ENCODE assay signal across 10 mouse cellular contexts in genomic region chr1:91760140-91760986, GRCm38 (mm10). TPM values are rescaled to one million over a fixed set of nuclear protein-coding genes. Genes with fewer than 3 reads are reported as not detected.
DNase-seq lines count a peak whose midpoint lies in the region; ATAC-seq lines count a peak whose summit lies in the region.
"Had no signal": no experiment of that assay in that cellular context is flagged by ENCODE, and none has a peak within 500 bp of the region (broad histone marks: within the 10 kb centered on the region; RNA-seq: fewer than 3 reads in every experiment).

No protein-coding gene starts in this region.

- peaks cover 12% of the 10 kb centered on the region for H3K4me1 ChIP-seq in embryonic facial prominence, embryonic 11.5 days (ENCODE audit: control insufficient read depth, insufficient read depth, low read length)
- peaks cover 29% of the 10 kb centered on the region for H3K4me1 ChIP-seq in hindbrain, embryonic 12.5 days
- peaks cover 21% of the 10 kb centered on the region for H3K4me1 ChIP-seq in midbrain, embryonic 16.5 days (ENCODE audit: control insufficient read depth, insufficient read depth, low read length)

- intact Hi-C loops in heart, postnatal 14 days (cut with DNase I) = no loop called here

- H3K4me3 ChIP-seq in embryonic facial prominence, embryonic 11.5 days (ENCODE audit: low read depth, low read length) = no peak overlapping the region
- H3K4me3 ChIP-seq in hindbrain, embryonic 12.5 days = no peak overlapping the region
- no peak overlapping the region for H3K4me3 ChIP-seq in midbrain, embryonic 16.5 days (ENCODE audit: low read depth, low read length)

- no peak overlapping the region for H3K4me2 ChIP-seq in embryonic facial prominence, embryonic 11.5 days (ENCODE audit: low read depth, low read length)
- no peak overlapping the region for H3K4me2 ChIP-seq in hindbrain, embryonic 12.5 days (replicated peaks)
- H3K4me2 ChIP-seq in midbrain, embryonic 16.5 days (ENCODE audit: low read length) = peak overlapping the region; percentile 20

- no peak overlapping the region for H3K9ac ChIP-seq in embryonic facial prominence, embryonic 11.5 days (replicated peaks; ENCODE audit: low read length)
- no peak overlapping the region for H3K9ac ChIP-seq in hindbrain, embryonic 12.5 days
- 0 out of 2 replicates have a peak overlapping the region, but pooled peaks have one; percentile 17 for H3K9ac ChIP-seq in midbrain, embryonic 16.5 days (ENCODE audit: low read depth, low read length)
- H3K9ac ChIP-seq: liver, postnatal 0 days had no signal

- DNase-seq in layer of hippocampus, adult 8-10 months (ENCODE audit: low spot score in 2 of 2) = peak; percentile 9 to 10
- no peak for DNase-seq in layer of hippocampus, postnatal 10 days (ENCODE audit: low spot score in 2 of 2)
- peak; percentile 87 for DNase-seq in embryonic facial prominence, embryonic 11.5 days (ENCODE audit: low spot score)
- DNase-seq in ovary, postnatal 36 days (ENCODE audit: low spot score) = no peak
- no peak for DNase-seq in heart, postnatal 14 days
- DNase-seq: kidney, adult 11 months; liver, postnatal 0 days had no signal

- ATAC-seq in embryonic facial prominence, embryonic 11.5 days (replicated peaks; ENCODE audit: insufficient number of reproducible peaks, low FRiP score, low TSS enrichment, low read depth) = peak; percentile 41
- no peak for ATAC-seq in hindbrain, embryonic 12.5 days (ENCODE audit: low FRiP score)
- ATAC-seq in midbrain, embryonic 16.5 days = peak; percentile 65
- no peak for ATAC-seq in megakaryocyte progenitor cell, adult 5-6 weeks (replicated peaks; ENCODE audit: poor library complexity)
- ATAC-seq: liver, postnatal 0 days had no signal

- H3K9me3 ChIP-seq in embryonic facial prominence, embryonic 11.5 days (replicated peaks; ENCODE audit: control insufficient read depth, low read length) = no peaks in the 10 kb centered on the region
- H3K9me3 ChIP-seq in hindbrain, embryonic 12.5 days (replicated peaks) = no peaks in the 10 kb centered on the region
- H3K9me3 ChIP-seq in midbrain, embryonic 16.5 days (replicated peaks; ENCODE audit: control insufficient read depth, low read length, poor library complexity, severe bottlenecking) = no peaks in the 10 kb centered on the region

- no peaks in the 10 kb centered on the region for H3K27me3 ChIP-seq in embryonic facial prominence, embryonic 11.5 days (ENCODE audit: control insufficient read depth, insufficient read depth, low read length)
- 0 out of 2 replicates have a peak, but pooled peaks cover 3% of the 10 kb centered on the region for H3K27me3 ChIP-seq in hindbrain, embryonic 12.5 days
- H3K27me3 ChIP-seq in midbrain, embryonic 16.5 days (ENCODE audit: control insufficient read depth, insufficient read depth, low read depth, low read length) = no peaks in the 10 kb centered on the region

- WGBS in embryonic facial prominence, embryonic 11.5 days = 42% methylated on average over 14 of the region's 14 CpGs
- WGBS in hindbrain, embryonic 12.5 days = 38% methylated on average over 14 of the region's 14 CpGs
- 33% methylated on average over 14 of the region's 14 CpGs for WGBS in midbrain, embryonic 16.5 days

- peak overlapping the region; percentile 65 for H3K27ac ChIP-seq in embryonic facial prominence, embryonic 11.5 days (replicated peaks; ENCODE audit: low read depth, low read length)
- peak overlapping the region; percentile 4 for H3K27ac ChIP-seq in hindbrain, embryonic 12.5 days
- peak overlapping the region; percentile 73 for H3K27ac ChIP-seq in midbrain, embryonic 16.5 days (ENCODE audit: low read length)

- no peaks in the 10 kb centered on the region for H3K36me3 ChIP-seq in embryonic facial prominence, embryonic 11.5 days (replicated peaks; ENCODE audit: control insufficient read depth, insufficient read depth, low read depth, low read length)
- H3K36me3 ChIP-seq in hindbrain, embryonic 12.5 days = no peaks in the 10 kb centered on the region
- H3K36me3 ChIP-seq in midbrain, embryonic 16.5 days (ENCODE audit: control insufficient read depth, insufficient read depth, low read length) = no peaks in the 10 kb centered on the region

RNA-seq across cellular contexts. Expression of gene Twist2, which starts 40.9 kb away (rescaled TPM):
- 1 to 10 TPM; 1.0 to 2.4 (median 1.3) TPM for total RNA-seq in layer of hippocampus, adult 8-10 months (2022)
- total RNA-seq in layer of hippocampus, postnatal 10 days (2021) = 1 to 10 TPM; 1.8 to 2.1 TPM
- polyA plus RNA-seq in embryonic facial prominence, embryonic 11.5 days (2014; fragmentation: Nextera tagmentation; extraction: Ambion mirVana) = 52.3 and 59.4 TPM in 2 replicates
- 22.6 and 26.7 TPM in 2 replicates for polyA plus RNA-seq in hindbrain, embryonic 12.5 days (2016; fragmentation: Nextera tagmentation; extraction: Ambion mirVana)
- polyA plus RNA-seq in midbrain, embryonic 16.5 days (2015; fragmentation: Nextera tagmentation; extraction: Ambion mirVana) = 2.6 and 3.5 TPM in 2 replicates
- total RNA-seq in megakaryocyte progenitor cell, adult 5-6 weeks (2015) = not detected in 2 replicates
- not detected in 2 replicates for total RNA-seq in megakaryocyte progenitor cell, adult 5-6 weeks (2017)
- total RNA-seq in heart, postnatal 14 days (2021) = 1 to 10 TPM; 2.5 to 4.4 TPM

Comparison
In these comparisons a context has a peak if more than half of its experiments do, and no peak if none do; other contexts are left out.
1. DNase-seq: peak in layer of hippocampus, adult 8-10 months (2 of 2) and embryonic facial prominence, embryonic 11.5 days (single experiment); none in layer of hippocampus, postnatal 10 days (0 of 2), ovary, postnatal 36 days (single experiment) and heart, postnatal 14 days (0 of 2).
2. ATAC-seq: peak in embryonic facial prominence, embryonic 11.5 days (single experiment) and midbrain, embryonic 16.5 days (single experiment); none in hindbrain, embryonic 12.5 days (single experiment) and megakaryocyte progenitor cell, adult 5-6 weeks (single experiment).
3. H3K27ac ChIP-seq: peak in every context shown above with its lines; median percentile 73 in midbrain, embryonic 16.5 days; 65 in embryonic facial prominence, embryonic 11.5 days; 4 in hindbrain, embryonic 12.5 days.